In the genomic region with DNA sequence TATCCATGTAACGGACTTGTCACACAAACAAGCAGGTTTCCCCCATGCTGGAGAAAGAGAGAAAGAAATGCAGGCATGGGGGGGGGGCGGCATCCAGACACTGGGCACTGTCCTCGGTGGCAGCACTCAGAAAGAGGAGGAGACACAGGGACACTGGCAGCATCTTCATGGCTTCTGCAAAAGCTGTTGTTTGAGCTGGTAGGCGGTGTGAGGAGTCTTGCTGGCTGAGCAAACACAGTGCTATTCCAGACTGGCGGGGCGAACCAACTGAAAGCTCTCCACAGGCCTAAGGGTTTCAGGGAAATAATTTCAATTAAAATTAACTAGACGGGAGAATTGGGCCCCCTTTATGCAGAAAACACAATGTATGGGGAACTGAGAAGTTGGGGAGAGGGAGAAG, we compare ENCODE assay signal across 19 mouse cellular contexts.
DNase-seq lines count a peak whose midpoint lies in the region; ATAC-seq and TF ChIP-seq lines count a peak whose summit lies in the region.
"Had no signal": no experiment of that assay in that cellular context is flagged by ENCODE, and none has a peak within 500 bp of the region (broad histone marks: within the 10 kb centered on the region; RNA-seq: fewer than 3 reads in every experiment).

No protein-coding gene starts in this region.

- no peak overlapping the region for H3K4me3 ChIP-seq in layer of hippocampus, adult 2 months
- no peak overlapping the region for H3K4me3 ChIP-seq in forebrain, embryonic 15.5 days
- H3K4me3 ChIP-seq in kidney, adult 2 months (ENCODE audit: insufficient read depth, low read depth, low read length): no peak overlapping the region
- H3K4me3 ChIP-seq: heart, embryonic 15.5 days; intestine, embryonic 15.5 days; kidney, embryonic 15.5 days; liver, embryonic 13.5 days; lung, embryonic 15.5 days had no signal

- intact Hi-C loops in left cerebral cortex, postnatal 36 days (cut with DNase I): no loop called here

- H3K27ac ChIP-seq in layer of hippocampus, adult 2 months: peak overlapping the region; percentile 18; the same call in 1 of the 2 replicates
- peak overlapping the region; percentile 62 for H3K27ac ChIP-seq in forebrain, embryonic 15.5 days (replicated peaks)
- H3K27ac ChIP-seq in kidney, adult 2 months (ENCODE audit: insufficient read depth, low read depth, low read length): no peak overlapping the region
- H3K27ac ChIP-seq: heart, embryonic 15.5 days; intestine, embryonic 15.5 days; kidney, embryonic 15.5 days; liver, embryonic 13.5 days; lung, embryonic 15.5 days had no signal

- WGBS in forebrain, embryonic 15.5 days: 40% methylated on average over 7 of the region's 7 CpGs
- 65% methylated on average over 7 of the region's 7 CpGs for WGBS in kidney, adult 2 months

- TF ChIP-seq POLR2A in brain, embryonic 14.5 days (IDR thresholded peaks at IDR 0.05; ENCODE audit: borderline replicate concordance, extremely low read depth, insufficient read depth, insufficient read length, poor library complexity, severe bottlenecking): no peak
- no peak for TF ChIP-seq POLR2A in kidney, adult 2 months (IDR thresholded peaks at IDR 0.05; ENCODE audit: low read depth, low read length)

- H3K9me3 ChIP-seq in forebrain, embryonic 15.5 days: no peaks in the 10 kb centered on the region
- H3K9me3 ChIP-seq: heart, embryonic 15.5 days; intestine, embryonic 15.5 days; kidney, embryonic 15.5 days; liver, embryonic 13.5 days; lung, embryonic 15.5 days had no signal

- no peaks in the 10 kb centered on the region for H3K27me3 ChIP-seq in forebrain, embryonic 15.5 days
- H3K27me3 ChIP-seq in kidney, adult 2 months (replicated peaks; ENCODE audit: control insufficient read depth, insufficient read depth, low read length): no peaks in the 10 kb centered on the region
- H3K27me3 ChIP-seq: heart, embryonic 15.5 days; intestine, embryonic 15.5 days; kidney, embryonic 15.5 days; liver, embryonic 13.5 days; lung, embryonic 15.5 days had no signal

- TF ChIP-seq CTCF in layer of hippocampus, adult 2 months (conservative IDR thresholded peaks at IDR 0.05): no peak
- TF ChIP-seq CTCF in brain, embryonic 14.5 days (IDR thresholded peaks at IDR 0.05; ENCODE audit: borderline replicate concordance, extremely low read depth, insufficient read depth, insufficient read length): no peak
- TF ChIP-seq CTCF in kidney, adult 2 months (conservative IDR thresholded peaks at IDR 0.05; ENCODE audit: insufficient read depth, insufficient read length, low read depth, low read length): no peak

- H3K9ac ChIP-seq in forebrain, embryonic 15.5 days (replicated peaks): no peak overlapping the region
- H3K9ac ChIP-seq: heart, embryonic 15.5 days; intestine, embryonic 15.5 days; kidney, embryonic 15.5 days; liver, embryonic 13.5 days; lung, embryonic 15.5 days had no signal

- no peak overlapping the region for H3K4me2 ChIP-seq in forebrain, embryonic 15.5 days (replicated peaks)
- H3K4me2 ChIP-seq: heart, embryonic 15.5 days; intestine, embryonic 15.5 days; kidney, embryonic 15.5 days; liver, embryonic 13.5 days; lung, embryonic 15.5 days had no signal

- H3K36me3 ChIP-seq in forebrain, embryonic 15.5 days: no peaks in the 10 kb centered on the region
- H3K36me3 ChIP-seq in kidney, adult 2 months (ENCODE audit: control insufficient read depth, insufficient read depth, low read length): no peaks in the 10 kb centered on the region
- H3K36me3 ChIP-seq: heart, embryonic 15.5 days; intestine, embryonic 15.5 days; kidney, embryonic 15.5 days; liver, embryonic 13.5 days; lung, embryonic 15.5 days had no signal

- ATAC-seq in forebrain, embryonic 15.5 days (replicated peaks): no peak
- ATAC-seq: intestine, embryonic 15.5 days; midbrain, embryonic 16.5 days; Patski had no signal

- DNase-seq in layer of hippocampus, adult 2 months (ENCODE audit: low spot score in 2 of 2): peak; percentile 14 to 25
- no peak for DNase-seq in layer of hippocampus, postnatal 36 days
- DNase-seq in brain, embryonic 14.5 days (ENCODE audit: low read depth): peak; percentile 37
- peak; percentile 49 to 58 for DNase-seq in left cerebral cortex, postnatal 36 days (ENCODE audit: low spot score in 2 of 2)
- DNase-seq in lung, postnatal 25 days (ENCODE audit: low spot score): no peak
- DNase-seq in adrenal gland, adult 18-20 months (ENCODE audit: low spot score in 2 of 2): no peak
- no peak for DNase-seq in kidney, adult 2 months
- DNase-seq: adrenal gland, postnatal 36 days; cerebellum, adult 9-11 months; heart, adult 11 months; liver, embryonic 13.5 days; thymus, adult 18-20 months had no signal

- peaks cover 19% of the 10 kb centered on the region for H3K4me1 ChIP-seq in forebrain, embryonic 15.5 days
- no peaks in the 10 kb centered on the region for H3K4me1 ChIP-seq in kidney, adult 2 months (ENCODE audit: control insufficient read depth, insufficient read depth, low read length)
- H3K4me1 ChIP-seq: heart, embryonic 15.5 days; intestine, embryonic 15.5 days; kidney, embryonic 15.5 days; liver, embryonic 13.5 days; lung, embryonic 15.5 days had no signal

Comparison
In these comparisons a context has a peak if more than half of its experiments do, and no peak if none do; other contexts are left out.
1. DNase-seq: peak in layer of hippocampus, adult 2 months (2 of 2), brain, embryonic 14.5 days (single experiment) and left cerebral cortex, postnatal 36 days (2 of 2); none in layer of hippocampus, postnatal 36 days (0 of 2), lung, postnatal 25 days (single experiment), adrenal gland, adult 18-20 months (0 of 2) and kidney, adult 2 months (single experiment).